Mouse (Mus musculus) adrenal gland, adult 2 months (tissue): Measurements from ENCODE around the gene Krt35. TPM values are rescaled to one million over a fixed set of nuclear protein-coding genes. Genes with fewer than 3 reads are reported as not detected.

ENCODE experiments used
- DNase-seq: peaks from one replicate; pipeline ENCODE4 v3.0.0; 2021
- long read RNA-seq: library from polyadenylated mRNA; stranded (forward); transcript quantifications from one replicate; pipeline ENCODE4 v2.0.0, GENCODE M21; 2021
- polyA plus RNA-seq: library from polyadenylated mRNA; depleted of rRNA; stranded (reverse); fragments of >200 nt; gene quantifications from 2 replicates; pipeline ENCODE4 v1.2.3, GENCODE M21; 2012; rRNA removed
- total RNA-seq, 2 experiments: library from RNA; stranded (reverse); gene quantifications; 2 replicates each; pipeline ENCODE4 v1.2.3; 2021

Krt35 gene
- not detected for total RNA-seq
- not detected in 2 replicates for polyA plus RNA-seq
- long read RNA-seq, result 0 reads

- no peak for DNase-seq
These were observed at the start of gene Krt35 for GRCm38 (mm10) chr11:100096141-100096540. TSS of gene Krt35 (minus strand) at chr11:100096241.

GRCm38 (mm10) chr11:100145104-100145503 is 49.1 kb upstream of the Krt35 start:
- DNase-seq, result no peak

GRCm38 (mm10) chr11:100140966-100141365 is 44.9 kb upstream of the Krt35 start:
- peak; percentile 8 for DNase-seq

GRCm38 (mm10) chr11:100139391-100139790 is 43.4 kb upstream of the Krt35 start:
- no peak for DNase-seq

- no peak for DNase-seq
These were observed 42.8 kb upstream of the Krt35 start for GRCm38 (mm10) chr11:100138809-100139208.

GRCm38 (mm10) chr11:100137693-100138092 is 41.7 kb upstream of the Krt35 start:
- no peak for DNase-seq

GRCm38 (mm10) chr11:100136559-100136958 is 40.5 kb upstream of the Krt35 start:
- no peak for DNase-seq

- DNase-seq, result no peak
These were observed 39.7 kb upstream of the Krt35 start, which contains the start of gene Krt15 for GRCm38 (mm10) chr11:100135731-100136130. TSS of gene Krt15 (minus strand) at chr11:100135928.

- DNase-seq, result no peak
These were observed 28.9 kb upstream of the Krt35 start for GRCm38 (mm10) chr11:100124901-100125300.

GRCm38 (mm10) chr11:100121466-100121865 is 25.4 kb upstream of the Krt35 start, which contains the start of gene Krt13:
TSS of gene Krt13 (minus strand) at chr11:100121566.
- no peak for DNase-seq

- no peak for DNase-seq
These were observed 24.3 kb upstream of the Krt35 start for GRCm38 (mm10) chr11:100120331-100120730.

GRCm38 (mm10) chr11:100113742-100114029 is 17.6 kb upstream of the Krt35 start:
- peak; percentile 71 for DNase-seq

GRCm38 (mm10) chr11:100112935-100113741 is 17.1 kb upstream of the Krt35 start:
- no peak for DNase-seq

GRCm38 (mm10) chr11:100105576-100106122 is 9.6 kb upstream of the Krt35 start, which contains the start of gene Krt36:
TSS of gene Krt36 (minus strand) at chr11:100105626.
- no peak for DNase-seq

- DNase-seq, result no peak
These were observed 6.8 kb upstream of the Krt35 start for GRCm38 (mm10) chr11:100102693-100103429.

GRCm38 (mm10) chr11:100100391-100100790 is 4.3 kb upstream of the Krt35 start:
- DNase-seq, result no peak

- DNase-seq, result no peak
These were observed 1.8 kb upstream of the Krt35 start for GRCm38 (mm10) chr11:100097819-100098218.

GRCm38 (mm10) chr11:100088378-100089025 is 7.5 kb downstream of the Krt35 start:
- no peak for DNase-seq

- DNase-seq, result no peak
These were observed 8.2 kb downstream of the Krt35 start, which contains the start of gene Krt32 for GRCm38 (mm10) chr11:100087861-100088260. TSS of gene Krt32 (minus strand) at chr11:100088226.

GRCm38 (mm10) chr11:100073873-100074272 is 22.2 kb downstream of the Krt35 start:
- no peak for DNase-seq

- no peak for DNase-seq
These were observed 28.6 kb downstream of the Krt35 start for GRCm38 (mm10) chr11:100067293-100068036.
